Mouse (Mus musculus) forebrain, embryonic 14.5 days (tissue): ENCODE measurements around the gene Nek6. TPM values are rescaled to one million over a fixed set of nuclear protein-coding genes. Genes with fewer than 3 reads are reported as not detected.
A peak's percentile ranks its signal among the peaks of the same experiment; 100 is the strongest.

Experiments
- ATAC-seq: fragments of 200-750 bp; cut with Nextera tagmentation; 2 replicates; pipeline ENCODE4 v1.8.0; 2017; ENCODE audit warnings: mild to moderate bottlenecking, moderate library complexity
- DNase-seq: peaks from one replicate; pipeline ENCODE4 v3.0.0-alpha.2; 2015; ENCODE audit warnings: low spot score
- H3K27ac ChIP-seq: fragments of 300-500 bp; sonication (generic); 2 replicates; pipeline ENCODE4 v1.5.1; 2014; ENCODE audit warnings: low read depth, mild to moderate bottlenecking, control low read depth, low read length, moderate library complexity
- H3K27me3 ChIP-seq: fragments of 300-500 bp; sonication (generic); replicated peaks from 2 replicates; pipeline ENCODE4 v1.6.1; 2014; ENCODE audit warnings: low read length, control low read depth, mixed read lengths; ENCODE audit not compliant: control insufficient read depth, insufficient read depth
- H3K36me3 ChIP-seq: fragments of 300-500 bp; sonication (generic); 2 replicates; pipeline ENCODE4 v1.6.1; 2014; ENCODE audit warnings: low read length, control low read depth; ENCODE audit not compliant: control insufficient read depth, insufficient read depth
- H3K4me1 ChIP-seq: fragments of 300-500 bp; sonication (generic); 2 replicates; pipeline ENCODE4 v1.6.1; 2014; ENCODE audit warnings: antibody characterized with exemption, low read length, control low read depth; ENCODE audit not compliant: control insufficient read depth, insufficient read depth
- H3K4me2 ChIP-seq: fragments of 300-500 bp; sonication (generic); 2 replicates; pipeline ENCODE4 v1.6.1; 2014; ENCODE audit warnings: mild to moderate bottlenecking, control low read depth, low read length
- H3K4me3 ChIP-seq: fragments of 300-500 bp; sonication (generic); 2 replicates; pipeline ENCODE4 v1.5.1; 2014; ENCODE audit warnings: low read depth, low read length, control low read depth
- H3K9ac ChIP-seq: fragments of 300-500 bp; sonication (generic); 2 replicates; pipeline ENCODE4 v1.6.1; 2014; ENCODE audit warnings: mild to moderate bottlenecking, low read length, control low read depth, moderate library complexity
- H3K9me3 ChIP-seq: fragments of 300-500 bp; sonication (generic); replicated peaks from 2 replicates; pipeline ENCODE4 v1.6.1; 2016; ENCODE audit warnings: low read length, control low read depth, mixed read lengths; ENCODE audit not compliant: control insufficient read depth
- WGBS: fragments of 180-500 bp; shearing (Covaris S2); extraction: QIAGEN DNeasy Blood & Tissue Kit; methylation state at CpG from one replicate; pipeline ENCODE4 v1.1.7; 2014; 5-methylcytosine and 5-hydroxymethylcytosine counted together
- polyA plus RNA-seq: library from polyadenylated mRNA; unstranded; fragments of >200 nt; fragmentation: Nextera tagmentation; extraction: Ambion mirVana; gene quantifications from 2 replicates; pipeline ENCODE4 v1.2.1, GENCODE M21; 2014

Gene Nek6
- polyA plus RNA-seq, 1 experiment from 2014 or later, result 96.7 TPM

GRCm38 (mm10) chr2:38539677-38540076 lies 28.2 kb downstream of the Nek6 start:
- Histone ChIP-seq H3K4me3 (no peak overlapping the region), H3K27ac (peak overlapping the region; percentile 63), H3K4me1 (peaks cover 36% of the 10 kb centered on the region), H3K27me3 (no peaks in the 10 kb centered on the region), H3K9me3 (no peaks in the 10 kb centered on the region), H3K4me2 (no peak overlapping the region), H3K9ac (no peak overlapping the region), H3K36me3 (no peaks in the 10 kb centered on the region)
- WGBS, result 61% methylated on average over 9 of the region's 9 CpGs
- peak; percentile 80 for DNase-seq
- peak; percentile 82 for ATAC-seq

- no peak overlapping the region for H3K4me3 ChIP-seq
- ATAC-seq (no peak), DNase-seq (no peak)
- H3K9me3 ChIP-seq, result no peaks in the 10 kb centered on the region
- no peaks in the 10 kb centered on the region for H3K36me3 ChIP-seq
- 82% methylated on average over 6 of the region's 6 CpGs for WGBS
- H3K4me2 ChIP-seq, result no peak overlapping the region
- no peaks in the 10 kb centered on the region for H3K27me3 ChIP-seq
- H3K9ac ChIP-seq, result no peak overlapping the region
- no peak overlapping the region; the same call in 1 of the 2 replicates for H3K27ac ChIP-seq
- H3K4me1 ChIP-seq, result peaks cover 32% of the 10 kb centered on the region
These were observed 29.2 kb downstream of the Nek6 start for GRCm38 (mm10) chr2:38540666-38541065.

GRCm38 (mm10) chr2:38541101-38541500 lies 29.7 kb downstream of the Nek6 start:
- WGBS, result 81% methylated on average over 3 of the region's 3 CpGs
- no peaks in the 10 kb centered on the region for H3K9me3 ChIP-seq
- ATAC-seq, result no peak
- no peak for DNase-seq
- no peaks in the 10 kb centered on the region for H3K27me3 ChIP-seq
- H3K36me3 ChIP-seq, result no peaks in the 10 kb centered on the region
- H3K27ac ChIP-seq, result no peak overlapping the region
- H3K4me1 ChIP-seq, result peaks cover 30% of the 10 kb centered on the region
- H3K9ac ChIP-seq, result no peak overlapping the region
- H3K4me3 ChIP-seq, result no peak overlapping the region
- no peak overlapping the region for H3K4me2 ChIP-seq

GRCm38 (mm10) chr2:38541570-38541969 lies 30.1 kb downstream of the Nek6 start:
- no peaks in the 10 kb centered on the region for H3K27me3 ChIP-seq
- H3K9ac ChIP-seq, result no peak overlapping the region
- DNase-seq (no peak), ATAC-seq (no peak)
- H3K27ac ChIP-seq, result no peak overlapping the region
- no peak overlapping the region for H3K4me2 ChIP-seq
- H3K4me1 ChIP-seq, result peaks cover 32% of the 10 kb centered on the region
- WGBS, result 80% methylated on average over 1 of the region's 1 CpGs
- no peaks in the 10 kb centered on the region for H3K9me3 ChIP-seq
- H3K4me3 ChIP-seq, result no peak overlapping the region
- no peaks in the 10 kb centered on the region for H3K36me3 ChIP-seq

- H3K9ac ChIP-seq, result no peak overlapping the region
- H3K27me3 ChIP-seq, result no peaks in the 10 kb centered on the region
- no peaks in the 10 kb centered on the region for H3K36me3 ChIP-seq
- ATAC-seq (no peak), DNase-seq (no peak)
- H3K9me3 ChIP-seq, result no peaks in the 10 kb centered on the region
- 45% methylated on average over 1 of the region's 1 CpGs for WGBS
- no peak overlapping the region for H3K4me3 ChIP-seq
- H3K4me1 ChIP-seq, result peaks cover 36% of the 10 kb centered on the region
- H3K27ac ChIP-seq, result no peak overlapping the region
- no peak overlapping the region for H3K4me2 ChIP-seq
These were observed 30.9 kb downstream of the Nek6 start for GRCm38 (mm10) chr2:38542366-38542765.

- no peak overlapping the region for H3K9ac ChIP-seq
- H3K4me1 ChIP-seq, result peaks cover 32% of the 10 kb centered on the region; the same call in 1 of the 2 replicates
- 85% methylated on average over 2 of the region's 2 CpGs for WGBS
- no peaks in the 10 kb centered on the region for H3K36me3 ChIP-seq
- H3K27me3 ChIP-seq, result no peaks in the 10 kb centered on the region
- H3K9me3 ChIP-seq, result no peaks in the 10 kb centered on the region
- H3K27ac ChIP-seq, result no peak overlapping the region
- H3K4me3 ChIP-seq, result no peak overlapping the region
- ATAC-seq (no peak), DNase-seq (no peak)
- H3K4me2 ChIP-seq, result no peak overlapping the region
These were observed 31.7 kb downstream of the Nek6 start for GRCm38 (mm10) chr2:38543158-38543557.

GRCm38 (mm10) chr2:38544341-38544740 lies 32.9 kb downstream of the Nek6 start:
- H3K9me3 ChIP-seq, result no peaks in the 10 kb centered on the region
- H3K4me3 ChIP-seq, result no peak overlapping the region
- H3K27ac ChIP-seq, result no peak overlapping the region
- no peak overlapping the region for H3K4me2 ChIP-seq
- no peaks in the 10 kb centered on the region for H3K36me3 ChIP-seq
- ATAC-seq, result no peak
- no peaks in the 10 kb centered on the region for H3K27me3 ChIP-seq
- no peak overlapping the region for H3K9ac ChIP-seq
- H3K4me1 ChIP-seq, result peaks cover 27% of the 10 kb centered on the region; the same call in 1 of the 2 replicates
- no peak for DNase-seq

GRCm38 (mm10) chr2:38544982-38545381 lies 33.5 kb downstream of the Nek6 start:
- H3K27me3 ChIP-seq, result no peaks in the 10 kb centered on the region
- ATAC-seq (no peak), DNase-seq (no peak)
- no peak overlapping the region for H3K4me3 ChIP-seq
- H3K9ac ChIP-seq, result no peak overlapping the region
- no peak overlapping the region for H3K27ac ChIP-seq
- H3K4me2 ChIP-seq, result no peak overlapping the region
- no peaks in the 10 kb centered on the region for H3K9me3 ChIP-seq
- no peaks in the 10 kb centered on the region for H3K36me3 ChIP-seq
- H3K4me1 ChIP-seq, result peaks cover 22% of the 10 kb centered on the region; the same call in 1 of the 2 replicates
- WGBS, result 86% methylated on average over 6 of the region's 6 CpGs

- no peak for ATAC-seq
- no peak overlapping the region for H3K27ac ChIP-seq
- H3K4me1 ChIP-seq, result peaks cover 16% of the 10 kb centered on the region; the same call in 1 of the 2 replicates
- H3K36me3 ChIP-seq, result no peaks in the 10 kb centered on the region
- no peaks in the 10 kb centered on the region for H3K9me3 ChIP-seq
- no peak overlapping the region for H3K4me3 ChIP-seq
- no peak overlapping the region for H3K9ac ChIP-seq
- no peak overlapping the region for H3K4me2 ChIP-seq
- no peaks in the 10 kb centered on the region for H3K27me3 ChIP-seq
- no peak for DNase-seq
These were observed 34.3 kb downstream of the Nek6 start for GRCm38 (mm10) chr2:38545706-38546105.
